Mouse (Mus musculus): Measurements from ENCODE around the gene Plpp1. TPM values are rescaled to one million over a fixed set of nuclear protein-coding genes. Genes with fewer than 3 reads are reported as not detected.

Gene Plpp1
- total and polyA plus RNA-seq, 3 experiments: 0.12 to 0.15 TPM; not detected in 1

DNA sequence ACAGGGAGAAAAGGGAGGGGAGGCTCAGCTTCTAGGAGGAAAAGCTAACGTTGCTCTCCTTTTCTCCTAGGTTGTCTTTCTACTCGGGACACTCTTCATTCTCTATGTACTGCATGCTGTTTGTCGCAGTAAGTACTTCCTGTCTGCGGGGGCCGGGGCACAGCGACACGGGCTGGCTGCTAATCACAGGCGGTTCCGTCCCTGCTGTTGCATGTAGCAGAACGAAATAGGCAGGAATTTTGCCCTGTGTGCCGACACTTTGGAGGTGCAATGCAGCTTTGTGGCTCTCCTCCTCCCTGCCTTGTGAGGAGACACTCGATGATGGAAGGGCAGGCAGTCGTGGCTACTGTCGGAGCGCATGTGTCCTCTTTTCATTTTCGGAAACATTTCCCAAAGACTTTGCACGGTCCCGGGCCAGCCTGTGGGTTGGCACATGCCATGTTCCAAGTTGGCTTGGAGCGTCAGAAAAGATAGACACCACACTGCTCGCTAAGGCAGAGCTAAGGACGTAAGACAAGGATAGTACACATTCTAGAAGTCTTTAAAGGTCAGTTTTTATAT is 59.1 kb downstream of the Plpp1 start:
- Histone ChIP-seq H3K27me3 (ENCODE audit: control insufficient read depth in 1 of 2, insufficient read depth in 2 of 2, low read length in 2 of 2) (no peaks in the 10 kb centered on the region), H3K9me3 (replicated peaks; ENCODE audit: insufficient read depth, low read length) (no peaks in the 10 kb centered on the region), H3K79me2 (ENCODE audit: control insufficient read depth, insufficient read depth, low read length, poor library complexity) (no peaks in the 10 kb centered on the region), H3K27ac (ENCODE audit: control insufficient read depth, low read depth, low read length) (no peak overlapping the region), H3K4me1 (ENCODE audit: control insufficient read depth in 1 of 2, insufficient read depth in 2 of 2, low read length in 2 of 2) (peaks cover 3 to 4% of the 10 kb centered on the region in 2 experiments; a peak in 1 of 4 replicates), H3K4me3 (ENCODE audit: control insufficient read depth in 1 of 2, insufficient read depth in 1 of 2, low read depth in 2 of 2, low read length in 2 of 2) (peak overlapping the region; percentile 64 to 79), H3K36me3 (ENCODE audit: control insufficient read depth in 1 of 2, insufficient read depth in 2 of 2, low read length in 2 of 2) (peaks cover 0 to 7% of the 10 kb centered on the region in 2 experiments; a peak in 2 of 4 replicates), H3K9ac (ENCODE audit: control insufficient read depth, low read depth, low read length, poor library complexity, severe bottlenecking) (peak overlapping the region; percentile 60)
- DNase-seq (ENCODE audit: low read depth, low spot score): peak; percentile 83
- TF ChIP-seq RCOR1 (IDR thresholded peaks at IDR 0.05; ENCODE audit: low read depth, low read length) (no peak), SIN3A (IDR thresholded peaks at IDR 0.05; ENCODE audit: low read length) (peak; percentile 50; the same call in 1 of the 2 replicates), HCFC1 (IDR thresholded peaks at IDR 0.05; ENCODE audit: low read depth, low read length) (peak; percentile 39; the same call in 1 of the 2 replicates), ZKSCAN1 (IDR thresholded peaks at IDR 0.05; ENCODE audit: low read depth, low read length) (no peak), MYC (IDR thresholded peaks at IDR 0.05; ENCODE audit: low read depth, low read length) (0 out of 2 replicates have a peak, but pooled peaks have one; percentile 19), USF2 (IDR thresholded peaks at IDR 0.05; ENCODE audit: borderline replicate concordance in 1 of 2, insufficient read depth in 1 of 2, low read depth in 1 of 2, low read length in 2 of 2) (no peak), CTCF (IDR thresholded peaks at IDR 0.05 in 2 of 3, conservative IDR thresholded peaks at IDR 0.05 in 1 of 3; ENCODE audit: control insufficient read depth in 1 of 3, insufficient read depth in 1 of 3, low read depth in 2 of 3, low read length in 3 of 3, poor library complexity in 1 of 3, severe bottlenecking in 1 of 3) (peak in 2 of 3 experiments; percentile 17 to 35; a peak in 2 of 6 replicates), MXI1 (IDR thresholded peaks at IDR 0.05; ENCODE audit: low read depth, low read length) (peak; percentile 73), SMC3 (IDR thresholded peaks at IDR 0.05; ENCODE audit: low read depth, low read length) (peak; percentile 47), ELF1 (IDR thresholded peaks at IDR 0.05; ENCODE audit: low read depth, low read length) (peak; percentile 63; the same call in 1 of the 2 replicates), NELFE (IDR thresholded peaks at IDR 0.05; ENCODE audit: low read depth, low read length) (no peak), POLR2A (IDR thresholded peaks at IDR 0.05; ENCODE audit: control insufficient read depth in 1 of 2, insufficient read depth in 1 of 2, low read depth in 1 of 2, low read length in 2 of 2, poor library complexity in 1 of 2) (peak in 1 of 2 experiments; percentile 32; a peak in 1 of 4 replicates), ZMIZ1 (IDR thresholded peaks at IDR 0.05; ENCODE audit: low read depth, low read length) (no peak), RAD21 (IDR thresholded peaks at IDR 0.05; ENCODE audit: low read depth, low read length) (peak; percentile 31), MYB (IDR thresholded peaks at IDR 0.05; ENCODE audit: low read depth, low read length) (no peak)

DNA sequence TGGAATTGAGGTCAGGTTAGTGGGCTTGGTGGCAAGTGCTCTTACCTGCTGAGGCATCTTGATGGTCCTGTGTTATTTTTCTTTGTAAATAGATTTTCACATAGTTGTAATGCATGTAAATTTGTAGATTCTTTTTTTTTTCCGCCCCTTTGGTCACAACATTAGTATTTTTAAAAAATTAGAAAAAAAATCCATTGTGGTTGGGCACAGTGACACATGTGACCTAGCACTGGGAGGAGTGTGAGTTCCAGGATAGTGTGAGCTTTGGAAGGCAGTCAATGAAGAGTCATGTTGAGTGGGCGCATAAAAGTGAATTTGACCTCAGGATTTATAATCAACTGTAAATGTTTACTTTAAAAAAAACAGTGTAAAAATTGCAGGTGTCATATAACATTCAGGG is 59.8 kb downstream of the Plpp1 start:
- Histone ChIP-seq H3K9me3 (replicated peaks; ENCODE audit: insufficient read depth, low read length) (no peaks in the 10 kb centered on the region), H3K4me1 (ENCODE audit: control insufficient read depth in 1 of 2, insufficient read depth in 2 of 2, low read length in 2 of 2) (peaks cover 3 to 4% of the 10 kb centered on the region in 2 experiments; a peak in 1 of 4 replicates), H3K36me3 (ENCODE audit: control insufficient read depth in 1 of 2, insufficient read depth in 2 of 2, low read length in 2 of 2) (peaks cover 1 to 7% of the 10 kb centered on the region in 2 experiments; a peak in 2 of 4 replicates), H3K79me2 (ENCODE audit: control insufficient read depth, insufficient read depth, low read length, poor library complexity) (no peaks in the 10 kb centered on the region), H3K27ac (ENCODE audit: control insufficient read depth, low read depth, low read length) (no peak overlapping the region), H3K9ac (ENCODE audit: control insufficient read depth, low read depth, low read length, poor library complexity, severe bottlenecking) (peak overlapping the region; percentile 60), H3K27me3 (ENCODE audit: control insufficient read depth in 1 of 2, insufficient read depth in 2 of 2, low read length in 2 of 2) (no peaks in the 10 kb centered on the region), H3K4me3 (ENCODE audit: control insufficient read depth in 1 of 2, insufficient read depth in 1 of 2, low read depth in 2 of 2, low read length in 2 of 2) (peak overlapping the region; percentile 9 to 64; a peak in 3 of 4 replicates)
- TF ChIP-seq POLR2AphosphoS5 (IDR thresholded peaks at IDR 0.05; ENCODE audit: borderline replicate concordance, low read depth, low read length) (no peak), ZNF384 (IDR thresholded peaks at IDR 0.05; ENCODE audit: low read depth, low read length) (peak; percentile 60; the same call in 1 of the 2 replicates), USF1 (IDR thresholded peaks at IDR 0.05; ENCODE audit: low read depth, low read length) (peak; percentile 78), NELFE (IDR thresholded peaks at IDR 0.05; ENCODE audit: low read depth, low read length) (no peak)
- peak; percentile 38 for DNase-seq (ENCODE audit: low read depth, low spot score)

All from MEL (cell line).